Mouse (Mus musculus) retina, postnatal 7 days (tissue): ENCODE data around the gene Sirpa.

Experiments used
- DNase-seq: peaks from one replicate; pipeline ENCODE4 v3.0.0-alpha.2; 2012; ENCODE audit warnings: low read depth, low spot score

Sirpa gene

DNA sequence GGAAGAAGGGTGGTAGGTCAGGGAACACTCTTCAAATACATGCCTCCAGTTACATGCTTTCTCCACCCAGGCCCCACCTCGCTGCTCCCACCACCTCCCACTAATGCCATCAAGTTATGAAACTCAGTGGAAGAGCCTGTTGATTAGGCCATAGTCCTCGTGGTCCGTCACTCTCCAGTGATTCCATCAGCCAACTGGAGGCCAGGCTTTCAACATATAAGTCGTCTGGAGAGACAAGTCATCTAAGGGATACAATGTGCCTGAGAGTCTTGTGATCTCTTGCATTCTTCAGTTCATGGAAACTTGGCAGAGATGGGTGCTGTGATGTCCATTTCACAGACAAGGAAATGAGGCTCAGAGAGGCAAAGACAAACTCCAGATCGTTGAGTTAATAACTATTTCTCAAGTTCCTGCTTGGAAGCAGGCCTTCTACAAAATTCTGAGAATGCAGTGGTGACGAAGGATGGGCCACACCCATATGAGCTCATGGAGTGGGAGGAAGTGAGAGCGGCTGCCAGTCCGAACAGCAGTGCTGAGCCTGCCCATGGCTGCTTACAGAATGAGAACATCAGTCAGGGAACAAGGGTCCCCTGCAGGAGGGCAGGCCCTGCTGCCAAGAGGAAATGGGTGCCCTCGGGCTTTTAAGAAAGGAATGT lies 40.6 kb downstream of the Sirpa start:
- DNase-seq, result no peak

DNA sequence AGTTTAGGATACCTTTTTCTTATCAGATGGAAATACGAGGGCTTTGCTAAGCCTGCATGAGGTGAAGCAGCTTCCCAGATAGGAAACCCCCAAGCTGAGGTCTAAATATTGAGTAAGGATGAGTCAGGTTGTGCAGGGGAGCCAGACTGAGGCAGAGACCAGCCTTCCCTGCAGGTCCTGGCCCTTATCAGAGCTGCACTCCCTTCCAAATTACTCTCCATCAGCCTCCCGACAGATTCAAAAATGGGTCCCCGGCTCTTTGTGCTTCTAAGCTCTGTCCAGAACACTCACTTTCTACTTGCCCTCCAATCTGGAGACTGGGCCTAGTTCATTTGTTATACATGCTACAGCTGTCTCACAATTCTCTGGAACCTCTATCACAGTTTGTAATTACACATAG lies 41.3 kb downstream of the Sirpa start:
- DNase-seq, result no peak

DNA sequence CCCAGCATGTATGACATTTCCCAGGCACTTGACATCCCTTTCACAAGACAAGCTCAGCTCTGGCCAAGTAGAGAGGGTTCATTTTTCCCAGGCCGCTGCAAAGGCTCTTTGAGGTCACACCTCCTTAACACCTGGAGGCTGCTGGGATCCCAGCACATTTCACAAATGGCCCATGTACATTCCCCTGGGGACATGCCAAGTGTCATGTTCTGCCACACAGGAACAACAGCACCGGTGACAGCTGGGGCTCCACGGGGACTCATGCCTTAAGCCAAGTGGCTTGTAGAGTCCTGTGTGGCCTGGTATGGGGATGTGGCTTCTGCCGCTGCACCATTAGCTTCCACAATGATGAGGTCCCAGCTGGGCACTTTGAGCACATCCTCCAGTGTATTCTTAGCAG lies 60.0 kb downstream of the Sirpa start:
- DNase-seq, result no peak

- DNase-seq, result no peak
Observed at GRCm38 (mm10) chr2:129653632-129654031, 61.0 kb downstream of the Sirpa start.

DNA sequence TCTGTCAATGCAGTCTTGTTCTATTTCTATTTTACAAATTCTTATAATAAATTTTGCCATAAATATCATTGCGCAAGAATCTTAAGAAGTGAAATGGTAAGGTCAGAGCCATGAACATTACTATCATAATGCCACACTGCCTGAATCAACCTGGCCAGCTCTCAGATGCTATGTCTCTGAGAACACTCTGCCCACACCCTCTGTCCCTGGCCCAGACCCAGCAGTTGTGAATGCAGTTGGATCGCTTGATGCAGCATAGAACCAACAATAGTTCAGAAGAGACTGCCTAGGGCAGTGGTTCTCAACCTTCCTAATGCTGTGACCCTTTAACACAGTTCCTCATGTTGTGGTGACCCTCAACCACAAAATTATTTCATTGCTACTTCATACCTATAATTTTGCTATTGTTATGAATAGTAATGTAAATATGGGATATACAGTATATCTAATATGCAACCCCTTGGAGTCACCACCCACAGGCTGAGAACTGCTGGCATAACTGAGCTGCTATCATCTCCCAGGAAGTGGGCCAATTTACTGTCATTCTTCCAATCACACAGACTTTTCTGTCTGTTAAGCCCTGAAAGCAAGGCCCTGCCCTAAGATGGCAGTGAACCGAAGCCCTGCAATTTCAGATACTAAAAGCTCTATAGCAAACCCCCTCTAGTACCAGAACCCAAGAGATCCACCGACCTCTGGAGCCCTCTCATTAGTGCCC lies 61.8 kb downstream of the Sirpa start:
- no peak for DNase-seq

GRCm38 (mm10) chr2:129655033-129655432 lies 62.4 kb downstream of the Sirpa start:
- no peak for DNase-seq

GRCm38 (mm10) chr2:129658796-129659195 lies 66.2 kb downstream of the Sirpa start:
- DNase-seq, result no peak

DNA sequence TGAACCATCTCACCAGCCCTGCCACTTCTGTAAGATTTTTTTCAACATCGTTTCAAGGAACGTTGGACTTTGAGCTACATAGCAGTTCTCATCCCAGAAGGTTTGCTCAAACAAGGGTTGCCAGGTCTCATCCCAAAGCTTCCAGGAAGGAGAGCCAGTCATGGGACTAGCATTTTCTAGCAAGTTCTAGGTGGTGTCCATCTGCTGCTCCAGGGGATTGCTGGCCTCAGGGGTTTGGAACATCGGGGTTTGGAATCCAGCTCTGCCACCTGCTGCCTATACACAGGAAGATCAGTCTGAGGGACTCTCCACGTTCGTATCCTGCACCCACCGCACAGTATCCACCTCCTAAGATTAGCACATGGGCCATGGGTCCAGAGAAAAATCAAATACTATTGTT lies 67.4 kb downstream of the Sirpa start:
- peak; percentile 11 for DNase-seq

DNA sequence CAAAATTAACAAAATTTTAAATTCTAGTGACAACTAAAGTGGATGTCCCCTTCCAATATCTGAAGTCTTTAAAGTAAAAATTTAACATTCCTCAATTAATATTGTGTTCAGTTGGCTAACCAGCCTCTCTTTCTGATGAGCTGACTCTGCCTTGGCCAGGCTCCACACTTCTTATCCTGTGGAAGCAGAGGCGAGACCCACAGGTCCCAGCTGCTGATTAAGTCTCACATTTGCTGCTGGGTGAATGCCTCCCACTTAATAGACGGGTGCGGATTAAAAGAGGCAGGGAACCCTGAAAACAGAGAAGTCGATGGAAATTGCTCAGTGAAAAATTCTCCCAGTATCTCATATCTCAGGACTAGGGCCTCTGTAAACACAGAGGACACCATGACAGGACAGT lies 69.8 kb downstream of the Sirpa start:
- no peak for DNase-seq

GRCm38 (mm10) chr2:129671911-129672310 lies 79.3 kb downstream of the Sirpa start:
- no peak for DNase-seq

GRCm38 (mm10) chr2:129674935-129675634 lies 82.5 kb downstream of the Sirpa start:
- peak; percentile 67 for DNase-seq

DNA sequence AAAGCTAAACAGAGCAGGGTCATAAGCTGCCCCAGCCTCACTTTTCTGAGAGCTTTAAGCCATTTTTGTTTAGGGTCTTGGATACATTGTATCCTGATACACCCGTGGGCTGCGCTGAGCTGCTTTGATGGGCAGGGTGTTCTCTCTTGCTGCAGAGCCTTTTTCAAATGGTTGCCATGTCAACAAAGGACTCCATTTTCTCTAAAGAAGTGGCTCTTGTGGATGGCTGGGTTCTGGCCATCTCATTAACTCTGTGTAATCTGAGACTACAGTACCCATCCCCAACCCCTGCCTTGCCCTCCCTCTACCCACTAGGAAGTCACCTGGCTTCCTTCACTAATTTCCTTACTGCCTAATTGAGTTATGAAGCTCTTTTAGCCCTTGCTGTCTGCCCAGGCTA lies 85.0 kb downstream of the Sirpa start:
- DNase-seq, result no peak

DNA sequence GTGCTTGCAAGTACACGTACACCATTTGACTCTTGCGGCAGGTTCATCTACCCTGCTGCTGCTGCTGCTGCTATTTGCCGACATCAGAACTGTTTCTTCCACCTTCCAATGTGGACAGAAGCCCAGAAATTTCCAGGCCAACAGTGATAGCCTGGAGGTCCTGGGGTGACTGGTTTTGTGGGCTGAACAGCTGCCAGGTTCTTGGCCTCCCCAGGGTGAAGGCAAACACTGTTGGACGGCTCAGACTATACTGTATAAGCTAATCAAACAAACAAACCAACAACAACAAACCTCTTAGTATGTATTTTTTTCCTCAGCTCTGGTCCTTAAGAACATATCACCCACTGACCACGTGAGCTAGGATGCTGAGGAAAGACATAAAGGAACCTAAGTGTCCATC lies 86.4 kb downstream of the Sirpa start:
- DNase-seq, result no peak

DNA sequence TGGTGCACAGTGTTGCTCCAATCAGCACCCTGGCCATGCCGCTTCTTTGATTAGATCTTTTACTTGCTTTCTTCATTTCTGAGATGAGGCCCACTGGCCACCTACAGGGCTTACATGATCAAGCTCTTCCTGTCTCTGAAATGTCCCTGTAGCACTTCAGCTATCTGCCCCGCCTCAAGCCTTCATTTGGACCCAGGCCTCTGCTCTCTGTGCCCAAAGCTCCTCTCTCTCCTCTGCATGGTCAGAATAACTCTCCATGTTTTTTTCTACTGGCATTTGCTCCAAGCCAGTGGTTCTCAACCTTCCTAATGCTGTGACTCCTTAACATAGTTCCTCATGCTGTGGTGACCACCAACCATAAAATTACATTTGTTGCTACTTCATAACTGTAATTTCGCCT lies 87.6 kb downstream of the Sirpa start:
- DNase-seq, result no peak
